Mouse (Mus musculus): Measurements from ENCODE around the gene Mccc2.

Gene Mccc2

DNA sequence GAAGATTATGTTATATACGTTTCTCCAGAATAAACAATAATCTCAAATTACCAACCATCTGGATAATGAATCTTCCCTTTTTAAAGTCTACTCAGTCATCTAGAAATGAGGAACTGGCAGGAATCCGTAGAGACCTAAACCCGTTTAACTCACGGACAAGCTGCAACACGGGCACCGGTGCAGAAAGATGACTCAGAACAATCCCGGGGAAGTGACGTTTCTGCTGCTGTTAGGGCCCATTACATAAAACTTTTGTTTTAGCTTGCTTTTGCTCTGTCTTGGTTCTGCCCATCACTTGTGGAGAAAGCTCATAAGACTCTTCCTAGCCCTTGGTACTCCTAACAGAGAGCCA, 76.1 kb downstream of the Mccc2 start:
- no peak for DNase-seq (ENCODE audit: low read depth, low spot score)

GRCm38 (mm10) chr13:99938606-99939319, 76.7 kb downstream of the Mccc2 start:
- no peak for DNase-seq (ENCODE audit: low read depth, low spot score)

DNA sequence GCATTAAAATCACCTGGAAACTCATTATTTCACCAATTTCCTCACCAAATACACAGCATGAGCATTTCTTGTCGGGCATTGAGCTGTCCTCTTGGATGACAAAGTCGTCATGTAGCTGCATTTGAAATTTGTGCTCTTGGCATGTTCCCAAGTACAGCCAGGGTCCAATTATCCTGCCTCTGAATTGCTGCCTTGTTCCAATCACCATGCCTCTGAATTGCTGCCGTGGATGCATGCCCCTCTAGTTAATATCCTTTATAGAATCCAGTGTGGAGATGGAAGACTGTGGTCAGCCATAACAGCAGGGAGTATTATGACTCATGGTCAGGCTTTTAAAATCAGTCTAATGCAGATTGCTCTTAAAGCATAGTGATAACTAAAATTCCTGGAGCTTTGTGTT, 77.7 kb downstream of the Mccc2 start:
- DNase-seq (ENCODE audit: low read depth, low spot score): peak; percentile 28

DNA sequence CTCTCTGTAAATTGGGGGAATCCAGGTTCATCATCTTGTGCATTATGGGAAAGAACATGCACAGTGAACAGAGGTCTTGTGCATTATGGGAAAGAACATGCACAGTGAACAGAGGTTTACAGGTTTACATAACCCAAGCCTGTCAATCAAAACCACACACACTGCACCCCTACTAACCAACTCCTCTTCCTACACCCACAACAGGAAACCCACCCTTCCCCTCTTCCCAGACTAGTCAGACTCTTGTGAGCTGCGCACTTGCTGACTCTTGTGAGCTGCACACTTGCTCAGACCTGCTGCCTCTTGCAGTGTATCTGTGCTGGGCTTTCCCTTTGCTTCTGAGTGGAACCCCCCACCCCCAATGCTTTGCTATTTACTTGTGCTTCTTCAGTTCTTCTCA, 83.0 kb downstream of the Mccc2 start:
- no peak for DNase-seq (ENCODE audit: low read depth, low spot score)

DNA sequence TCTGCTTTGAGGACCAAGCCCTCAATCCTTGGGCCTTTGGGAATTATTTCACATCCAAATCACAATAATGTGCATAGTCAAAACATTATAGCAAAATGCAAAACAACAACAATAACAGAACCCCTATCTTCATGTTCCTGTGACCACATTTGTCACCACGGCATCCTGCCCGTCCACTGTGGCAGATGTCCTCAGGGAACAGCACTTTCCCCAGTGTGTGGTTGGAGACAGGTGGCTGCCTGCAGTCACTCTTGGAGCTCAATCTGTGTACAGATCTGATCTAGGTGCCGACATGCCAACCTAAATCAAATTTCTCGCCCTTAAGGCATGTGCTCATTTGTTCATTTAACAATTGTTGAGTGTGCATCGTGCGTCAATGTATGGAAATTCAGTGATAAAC, 83.9 kb downstream of the Mccc2 start:
- DNase-seq (ENCODE audit: low read depth, low spot score): no peak

- DNase-seq (ENCODE audit: low read depth, low spot score): no peak
These were observed 89.2 kb downstream of the Mccc2 start for GRCm38 (mm10) chr13:99926249-99926648.

- DNase-seq (ENCODE audit: low read depth, low spot score): no peak
These were observed 99.8 kb downstream of the Mccc2 start for GRCm38 (mm10) chr13:99915632-99916031.

- no peak for DNase-seq (ENCODE audit: low read depth, low spot score)
These were observed 114.5 kb downstream of the Mccc2 start, which contains the start of gene Cartpt for GRCm38 (mm10) chr13:99900965-99901364. Cartpt (minus strand) TSS chr13:99901091.

GRCm38 (mm10) chr13:99900557-99900892, 114.9 kb downstream of the Mccc2 start:
- peak; percentile 86 for DNase-seq (ENCODE audit: low read depth, low spot score)

DNA sequence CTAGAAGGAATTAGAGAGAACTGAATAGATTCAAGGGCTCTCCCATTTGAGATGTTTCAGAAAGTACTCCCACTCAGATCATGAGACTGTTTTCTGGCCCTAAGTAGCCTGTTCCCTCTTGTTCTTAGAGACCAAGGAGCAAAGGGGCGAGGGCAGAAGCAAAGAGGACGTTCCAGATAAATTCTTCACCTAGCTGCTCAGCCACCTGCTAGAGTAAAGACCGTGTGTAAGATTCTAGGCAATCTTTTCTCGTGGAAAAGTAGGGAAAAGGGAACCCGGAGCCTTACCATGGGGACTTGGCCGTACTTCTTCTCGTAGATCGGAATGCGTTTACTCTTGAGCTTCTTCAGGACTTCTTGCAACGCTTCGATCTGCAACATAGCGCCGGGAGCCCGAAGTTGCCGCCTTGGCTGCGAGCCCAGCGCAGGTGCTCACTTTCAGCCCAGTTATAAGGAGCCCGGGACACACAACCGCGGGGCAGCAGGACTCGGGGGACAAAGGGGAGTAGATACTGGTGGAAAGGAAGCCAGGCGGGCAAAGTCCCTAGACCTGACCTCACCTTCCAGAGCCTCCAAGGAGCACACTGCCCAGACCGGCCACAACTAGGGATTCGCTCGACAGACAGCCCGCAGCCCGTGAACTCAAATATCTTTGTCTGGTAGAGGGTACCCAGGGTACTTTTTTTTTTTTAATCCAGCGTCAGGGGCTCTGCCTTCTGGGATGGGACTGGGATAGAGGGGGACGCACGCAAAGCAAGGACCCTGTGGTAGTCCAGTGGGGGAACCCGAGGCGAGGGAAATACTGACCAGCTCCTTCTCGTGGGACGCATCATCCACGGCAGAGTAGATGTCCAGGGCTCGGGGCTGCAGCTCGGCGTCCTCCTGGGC, 115.5 kb downstream of the Mccc2 start:
- no peak for DNase-seq (ENCODE audit: low read depth, low spot score)

GRCm38 (mm10) chr13:99898816-99899215, 116.6 kb downstream of the Mccc2 start:
- DNase-seq (ENCODE audit: low read depth, low spot score): no peak

All from forelimb bud, embryonic 11.5 days (tissue).